Mouse (Mus musculus) lung, postnatal 0 days (tissue): ENCODE measurements at regions not wholly inside any gene's neighbourhood (a gene's known extent, or its start where the extent isn't known, plus 50 kb on each side); places are given as distances from the start of the nearest gene placed in this dataset.

Source experiments
- CTCF ChIP-seq: IDR thresholded peaks from 2 replicates; pipeline ENCODE4 v1.5.1; 2016; ENCODE audit warnings: antibody characterized with exemption, mild to moderate bottlenecking
- EP300 ChIP-seq: IDR thresholded peaks from 2 replicates; pipeline ENCODE4 v1.6.1; 2016; ENCODE audit warnings: antibody characterized with exemption, mild to moderate bottlenecking, control low read depth

- TF ChIP-seq CTCF (no peak), EP300 (no peak)
These were observed 381.9 kb upstream of the Kcnd2 start for GRCm38 (mm10) chr6:20833401-20833800.
